Mouse (Mus musculus): ENCODE data around the gene Lrmda.

GRCm38 (mm10) chr14:22548286-22548685, 528.8 kb downstream of the Lrmda start:
- TF ChIP-seq CTCF (IDR thresholded peaks at IDR 0.05; ENCODE audit: extremely low read depth, insufficient read length, insufficient replicate concordance, low read depth, low read length) (no peak), POLR2A (IDR thresholded peaks at IDR 0.05; ENCODE audit: low read depth, low read length) (no peak)
